Mouse (Mus musculus): ENCODE data around the gene Dnajc4. TPM values are rescaled to one million over a fixed set of nuclear protein-coding genes. Genes with fewer than 3 reads are reported as not detected.
A peak's percentile ranks its signal among the peaks of the same experiment; 100 is the strongest.

Gene Dnajc4
- total RNA-seq, 2 experiments from 2014 or later = 59.4 to 62.4 TPM

- intact Hi-C loops (cut with DNase I) = loop anchor here (1.0 kb wide), 1 partner anchor 9 kb away; the partner anchor contains the start of gene Gpr137
- peak; percentile 98 for DNase-seq
These were observed 40.9 kb downstream of the Dnajc4 start for GRCm38 (mm10) chr19:6951381-6951968.

GRCm38 (mm10) chr19:6950613-6951153 is 41.7 kb downstream of the Dnajc4 start:
- DNase-seq = peak; percentile 68 to 74
- intact Hi-C loops (cut with DNase I) = loop anchor here (1.0 kb wide), 1 partner anchor 8 kb away; the partner anchor contains the start of gene Gpr137

GRCm38 (mm10) chr19:6949951-6950350 is 42.4 kb downstream of the Dnajc4 start:
- intact Hi-C loops (cut with DNase I) = no loop called here
- no peak for DNase-seq

- DNase-seq = no peak
- intact Hi-C loops (cut with DNase I) = no loop called here
These were observed 42.8 kb downstream of the Dnajc4 start for GRCm38 (mm10) chr19:6949532-6949931.

- intact Hi-C loops (cut with DNase I) = no loop called here
- no peak for DNase-seq
These were observed 44.2 kb downstream of the Dnajc4 start for GRCm38 (mm10) chr19:6948186-6948585.

GRCm38 (mm10) chr19:6947742-6948141 is 44.6 kb downstream of the Dnajc4 start:
- intact Hi-C loops (cut with DNase I) = no loop called here
- no peak for DNase-seq

GRCm38 (mm10) chr19:6943709-6944108 is 48.7 kb downstream of the Dnajc4 start:
- no peak for DNase-seq
- intact Hi-C loops (cut with DNase I) = loop anchor here (2.0 to 5.0 kb wide), 2 partner anchors 34 to 699 kb away; partner anchors contain the start of gene Plcb3

- intact Hi-C loops (cut with DNase I) = loop anchor here (1.0 to 5.0 kb wide), 2 partner anchors 9 to 35 kb away; partner anchors contain the start of gene Plcb3
- DNase-seq = no peak
These were observed 49.6 kb downstream of the Dnajc4 start for GRCm38 (mm10) chr19:6942764-6943163.

GRCm38 (mm10) chr19:6942249-6942691 is 50.1 kb downstream of the Dnajc4 start, which contains the start of gene Gpr137:
Gene Gpr137 (minus strand): TSS chr19:6942480.
- intact Hi-C loops (cut with DNase I) = loop anchor here (1.0 to 5.0 kb wide), 2 partner anchors 9 to 35 kb away; partner anchors contain the start of gene Plcb3
- DNase-seq = peak; percentile 96 to 98

GRCm38 (mm10) chr19:6941372-6942248 is 50.8 kb downstream of the Dnajc4 start, which contains the start of gene Bad:
Gene Bad (plus strand): TSS chr19:6941861.
- peak; percentile 96 to 97 for DNase-seq
- intact Hi-C loops (cut with DNase I) = loop anchor here (1.0 to 5.0 kb wide), 3 partner anchors 10 to 36 kb away; partner anchors contain the start of gene Plcb3

- intact Hi-C loops (cut with DNase I) = loop anchor here (2.0 to 5.0 kb wide), 2 partner anchors 18 to 37 kb away; partner anchors contain the start of gene Plcb3
- DNase-seq = peak in 1 of 2 experiments; percentile 32
These were observed 51.7 kb downstream of the Dnajc4 start for GRCm38 (mm10) chr19:6940396-6941351.

GRCm38 (mm10) chr19:6939106-6940002 is 53.0 kb downstream of the Dnajc4 start:
- intact Hi-C loops (cut with DNase I) = loop anchor here (2.0 to 5.0 kb wide), 2 partner anchors 17 to 38 kb away; partner anchors contain the start of gene Plcb3
- no peak for DNase-seq

Other genes with a start within 250 kb of the Dnajc4 start
- gene Rps6ka4, start 151.9 kb downstream of the Dnajc4 start, total RNA-seq (2021) = 10 to 100 TPM; 22.7 to 25.9 TPM
- 1 to 10 TPM in 1 of 2 experiments, under 1 TPM in 1; 0.69 to 1.2 TPM for gene Ccdc88b, start 134.4 kb downstream of the Dnajc4 start, total RNA-seq (2021)
- gene Trmt112, start 82.9 kb downstream of the Dnajc4 start, total RNA-seq (2021) = 10 to 100 TPM; 26.2 to 34.2 TPM
- 100 to 1,000 TPM; 455 to 461 TPM for gene Prdx5, start 82.5 kb downstream of the Dnajc4 start, total RNA-seq (2021)
- 100 to 1,000 TPM; 122 to 125 TPM for gene Esrra, start 70.8 kb downstream of the Dnajc4 start, total RNA-seq (2021)
- not detected for gene Catsperz, start 67.2 kb downstream of the Dnajc4 start, total RNA-seq (2021)
- gene Kcnk4, start 58.1 kb downstream of the Dnajc4 start, total RNA-seq (2021) = under 1 TPM in 1 of 2 experiments, not detected in 1; 0.27 TPM
- 10 to 100 TPM; 30.8 to 34.1 TPM for gene Bad, start 50.7 kb downstream of the Dnajc4 start, total RNA-seq (2021)
- 10 to 100 TPM; 28.8 to 32.4 TPM for gene Gpr137, start 50.1 kb downstream of the Dnajc4 start, total RNA-seq (2021)
- 100 to 1,000 TPM; 168 to 180 TPM for gene Ppp1r14b, start 17.6 kb downstream of the Dnajc4 start, total RNA-seq (2021)
- 10 to 100 TPM; 18.1 to 19.3 TPM for gene Plcb3, start 16.1 kb downstream of the Dnajc4 start, total RNA-seq (2021)
- gene Fkbp2, start 12.1 kb downstream of the Dnajc4 start, total RNA-seq (2021) = 10 to 100 TPM; 14.7 to 19.0 TPM
- gene Vegfb, start 4.9 kb downstream of the Dnajc4 start, total RNA-seq (2021) = 100 to 1,000 TPM; 284 to 285 TPM
- gene Nudt22, start 3.5 kb upstream of the Dnajc4 start, total RNA-seq (2021) = 10 to 100 TPM; 27.3 to 29.7 TPM
- gene Trpt1, start 3.6 kb upstream of the Dnajc4 start, total RNA-seq (2021) = 10 to 100 TPM; 21.2 to 21.9 TPM
- gene Fermt3, start 26.9 kb upstream of the Dnajc4 start, total RNA-seq (2021) = 1 to 10 TPM; 5.2 to 6.6 TPM
- 100 to 1,000 TPM; 104 to 117 TPM for gene Stip1, start 47.4 kb upstream of the Dnajc4 start, total RNA-seq (2021)
- 100 to 1,000 TPM; 168 to 172 TPM for gene Macrod1, start 64.2 kb upstream of the Dnajc4 start, total RNA-seq (2021)
- 1 to 10 TPM; 1.2 to 1.3 TPM for gene Flrt1, start 113.2 kb upstream of the Dnajc4 start, total RNA-seq (2021)
- 100 to 1,000 TPM; 102 to 104 TPM for gene Otub1, start 213.7 kb upstream of the Dnajc4 start, total RNA-seq (2021)
- 100 to 1,000 TPM; 661 to 717 TPM for gene Cox8a, start 225.0 kb upstream of the Dnajc4 start, total RNA-seq (2021)
- gene Naa40, start 248.6 kb upstream of the Dnajc4 start, total RNA-seq (2021) = 10 to 100 TPM; 25.5 to 28.7 TPM